Mouse (Mus musculus): ENCODE measurements around the gene Etl4. TPM values are rescaled to one million over a fixed set of nuclear protein-coding genes. Genes with fewer than 3 reads are reported as not detected.

Etl4 gene
- total RNA-seq, 2 experiments from 2014 or later = 129 TPM

- DNase-seq (ENCODE audit: low spot score in 2 of 2) = no peak
- intact Hi-C loops (cut with DNase I) = no loop called here
Measured at GRCm38 (mm10) chr2:20596558-20596957, 687.0 kb downstream of the Etl4 start.

- DNase-seq (ENCODE audit: low spot score in 2 of 2) = no peak
- intact Hi-C loops (cut with DNase I) = no loop called here
Measured at GRCm38 (mm10) chr2:20597193-20597592, 687.6 kb downstream of the Etl4 start.

- intact Hi-C loops (cut with DNase I) = no loop called here
- no peak for DNase-seq (ENCODE audit: low spot score in 2 of 2)
Measured at GRCm38 (mm10) chr2:20602656-20603055, 693.1 kb downstream of the Etl4 start.

- no peak for DNase-seq (ENCODE audit: low spot score in 2 of 2)
- intact Hi-C loops (cut with DNase I) = no loop called here
Measured at GRCm38 (mm10) chr2:20603536-20603935, 694.0 kb downstream of the Etl4 start.

- no peak for DNase-seq (ENCODE audit: low spot score in 2 of 2)
- intact Hi-C loops (cut with DNase I) = no loop called here
Measured at GRCm38 (mm10) chr2:20603991-20604390, 694.4 kb downstream of the Etl4 start.

- peak; percentile 31 to 32 for DNase-seq (ENCODE audit: low spot score in 2 of 2)
- intact Hi-C loops (cut with DNase I) = no loop called here
Measured at GRCm38 (mm10) chr2:20609203-20609602, 699.6 kb downstream of the Etl4 start.

- DNase-seq (ENCODE audit: low spot score in 2 of 2) = peak in 1 of 2 experiments; percentile 41
- intact Hi-C loops (cut with DNase I) = loop anchor here (10.0 kb wide), 1 partner anchor 341 kb away; no protein-coding TSS in a partner anchor
Measured at GRCm38 (mm10) chr2:20615948-20616347, 706.4 kb downstream of the Etl4 start.

- peak in 1 of 2 experiments; percentile 18 for DNase-seq (ENCODE audit: low spot score in 2 of 2)
- intact Hi-C loops (cut with DNase I) = loop anchor here (10.0 kb wide), 1 partner anchor 344 kb away; no protein-coding TSS in a partner anchor
Measured at GRCm38 (mm10) chr2:20618396-20618795, 708.8 kb downstream of the Etl4 start.

GRCm38 (mm10) chr2:20619881-20620280, 710.3 kb downstream of the Etl4 start:
- intact Hi-C loops (cut with DNase I) = loop anchor here (10.0 kb wide), 1 partner anchor 345 kb away; no protein-coding TSS in a partner anchor
- DNase-seq (ENCODE audit: low spot score in 2 of 2) = no peak

- intact Hi-C loops (cut with DNase I) = no loop called here
- DNase-seq (ENCODE audit: low spot score in 2 of 2) = no peak
Measured at GRCm38 (mm10) chr2:20629156-20629712, 719.7 kb downstream of the Etl4 start.

- intact Hi-C loops (cut with DNase I) = no loop called here
- DNase-seq (ENCODE audit: low spot score in 2 of 2) = no peak
Measured at GRCm38 (mm10) chr2:20638604-20639003, 729.0 kb downstream of the Etl4 start.

GRCm38 (mm10) chr2:20639721-20640120, 730.1 kb downstream of the Etl4 start:
- no peak for DNase-seq (ENCODE audit: low spot score in 2 of 2)
- intact Hi-C loops (cut with DNase I) = no loop called here

- intact Hi-C loops (cut with DNase I) = no loop called here
- DNase-seq (ENCODE audit: low spot score in 2 of 2) = no peak
Measured at GRCm38 (mm10) chr2:20642818-20643217, 733.2 kb downstream of the Etl4 start.

GRCm38 (mm10) chr2:20649817-20650216, 740.2 kb downstream of the Etl4 start:
- DNase-seq (ENCODE audit: low spot score in 2 of 2) = peak; percentile 38 to 84
- intact Hi-C loops (cut with DNase I) = no loop called here

GRCm38 (mm10) chr2:20653116-20653515, 743.5 kb downstream of the Etl4 start:
- DNase-seq (ENCODE audit: low spot score in 2 of 2) = no peak
- intact Hi-C loops (cut with DNase I) = no loop called here

- intact Hi-C loops (cut with DNase I) = no loop called here
- no peak for DNase-seq (ENCODE audit: low spot score in 2 of 2)
Measured at GRCm38 (mm10) chr2:20654058-20654457, 744.5 kb downstream of the Etl4 start.

- intact Hi-C loops (cut with DNase I) = no loop called here
- no peak for DNase-seq (ENCODE audit: low spot score in 2 of 2)
Measured at GRCm38 (mm10) chr2:20654598-20655340, 745.2 kb downstream of the Etl4 start.

GRCm38 (mm10) chr2:20655341-20655612, 745.7 kb downstream of the Etl4 start:
- intact Hi-C loops (cut with DNase I) = no loop called here
- DNase-seq (ENCODE audit: low spot score in 2 of 2) = no peak

- no peak for DNase-seq (ENCODE audit: low spot score in 2 of 2)
- intact Hi-C loops (cut with DNase I) = no loop called here
Measured at GRCm38 (mm10) chr2:20657856-20658255, 748.3 kb downstream of the Etl4 start.

- intact Hi-C loops (cut with DNase I) = no loop called here
- no peak for DNase-seq (ENCODE audit: low spot score in 2 of 2)
Measured at GRCm38 (mm10) chr2:20661841-20662240, 752.3 kb downstream of the Etl4 start.

- intact Hi-C loops (cut with DNase I) = no loop called here
- no peak for DNase-seq (ENCODE audit: low spot score in 2 of 2)
Measured at GRCm38 (mm10) chr2:20662696-20663095, 753.1 kb downstream of the Etl4 start.
